Mouse (Mus musculus) frontal cortex, postnatal 14 days (tissue): ENCODE results near the gene Fam198b.
A peak's percentile ranks its signal among the peaks of the same experiment; 100 is the strongest.

Source experiments
- DNase-seq, 2 experiments: peaks; one replicate each; pipeline ENCODE4 v3.0.0; 2022; ENCODE audit warnings: low spot score in 2 of 2

Gene Fam198b

GRCm38 (mm10) chr3:79885686-79886356, 1.5 kb downstream of the Fam198b start:
- no peak for DNase-seq

- DNase-seq, result no peak
Observed at GRCm38 (mm10) chr3:79886357-79887091, 2.2 kb downstream of the Fam198b start.

- DNase-seq, result no peak
Observed at GRCm38 (mm10) chr3:79887161-79887855, 3.0 kb downstream of the Fam198b start.

GRCm38 (mm10) chr3:79887966-79888365, 3.6 kb downstream of the Fam198b start:
- no peak for DNase-seq

DNA sequence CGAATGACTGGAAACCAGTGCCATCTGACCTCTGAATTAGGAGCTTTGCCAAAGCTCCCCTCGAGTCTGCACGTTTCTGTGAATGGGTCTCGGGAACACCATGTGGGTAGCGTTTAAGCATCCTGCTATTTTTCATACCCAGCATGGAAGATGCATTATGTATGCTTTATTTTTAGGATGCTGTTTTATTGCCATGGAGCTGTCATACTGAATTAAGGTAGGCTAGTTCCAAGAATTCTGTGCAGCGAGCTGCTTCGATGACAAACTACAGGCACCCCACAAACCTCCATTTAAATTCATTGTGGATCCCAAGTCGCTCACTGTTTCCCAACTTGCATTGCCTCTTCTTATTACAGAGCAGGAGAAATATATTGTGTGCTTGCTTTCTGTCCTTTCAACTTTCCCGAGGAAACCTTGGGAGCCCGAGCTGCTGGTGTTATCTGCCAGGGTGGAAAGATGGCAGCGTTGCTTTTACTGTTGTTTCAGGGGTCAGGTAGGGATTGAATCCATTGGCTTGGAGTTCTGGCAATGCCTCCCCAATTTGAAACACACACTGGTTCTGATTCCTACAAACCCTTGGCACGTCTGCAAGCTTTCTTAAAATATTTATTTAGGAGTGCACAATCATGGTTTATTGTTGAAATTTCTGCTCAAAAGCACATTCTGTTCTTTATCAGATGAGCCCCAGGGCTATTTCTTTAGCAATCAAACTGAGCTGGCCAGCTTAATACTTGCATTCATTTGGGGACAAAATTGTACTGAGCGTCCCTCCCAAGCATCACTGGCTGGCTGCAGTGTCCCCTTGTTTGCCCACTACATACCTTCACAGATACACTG, 13.4 kb downstream of the Fam198b start:
- peak in 1 of 2 experiments; percentile 16 for DNase-seq

DNA sequence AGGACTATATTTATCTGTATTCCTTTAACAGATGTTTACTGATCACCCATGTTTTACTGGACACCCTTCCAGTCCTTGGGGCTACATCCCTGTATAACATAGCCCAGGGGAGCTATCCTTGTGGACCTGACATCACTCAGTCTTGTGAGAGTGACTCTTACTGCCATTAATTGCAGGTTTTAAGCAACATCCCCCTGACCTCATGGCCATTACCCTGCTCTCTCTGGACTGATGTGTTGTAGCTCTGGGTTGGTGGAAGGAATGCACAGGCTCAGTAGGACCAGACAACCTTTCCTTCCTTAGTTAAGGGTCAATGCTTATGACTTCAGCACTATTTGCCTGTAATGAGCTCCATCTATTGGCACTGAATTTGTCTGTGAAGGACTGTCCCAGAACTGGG, 14.2 kb downstream of the Fam198b start:
- no peak for DNase-seq

GRCm38 (mm10) chr3:79899906-79900305, 15.6 kb downstream of the Fam198b start:
- no peak for DNase-seq

DNA sequence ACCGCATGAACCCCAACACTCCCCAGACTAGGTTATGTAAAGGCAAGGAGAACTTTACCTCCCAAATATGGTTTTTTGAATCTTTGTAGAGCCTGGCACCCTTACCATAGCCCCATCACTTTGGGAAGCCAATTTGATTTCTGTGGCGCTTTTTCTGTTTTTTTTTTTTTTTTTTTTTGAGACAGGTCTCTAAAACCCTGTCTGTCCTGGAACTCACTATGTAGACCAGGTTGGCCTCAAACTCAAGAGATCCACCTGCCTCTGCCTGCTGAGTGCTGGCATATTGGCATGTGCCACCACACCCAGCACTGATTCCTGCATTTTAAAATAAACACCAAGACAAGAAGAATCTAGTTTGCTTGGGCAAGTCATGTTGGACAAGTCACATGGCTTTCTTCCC, 16.2 kb downstream of the Fam198b start:
- DNase-seq, result no peak

DNA sequence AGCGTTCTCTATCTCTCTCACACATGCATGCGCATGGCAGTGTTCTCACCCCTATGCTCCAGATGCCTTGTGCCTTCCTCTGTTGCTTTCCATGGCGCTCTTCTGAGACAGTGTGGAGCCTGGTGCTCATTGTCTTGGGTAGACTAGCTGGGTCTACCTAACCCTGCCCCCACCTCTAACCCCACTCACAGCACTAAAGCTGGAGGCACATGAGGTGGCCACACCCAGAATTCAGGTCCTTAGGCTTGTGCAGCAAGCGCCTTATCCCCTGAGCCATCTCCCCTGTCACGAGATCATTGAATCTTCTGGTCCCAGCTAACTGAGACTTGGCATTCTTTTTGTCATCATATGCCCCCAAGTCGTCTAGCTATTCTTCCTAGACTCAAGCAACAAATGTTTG, 17.0 kb downstream of the Fam198b start:
- no peak for DNase-seq

- DNase-seq, result no peak
Observed at GRCm38 (mm10) chr3:79901734-79902133, 17.4 kb downstream of the Fam198b start.

DNA sequence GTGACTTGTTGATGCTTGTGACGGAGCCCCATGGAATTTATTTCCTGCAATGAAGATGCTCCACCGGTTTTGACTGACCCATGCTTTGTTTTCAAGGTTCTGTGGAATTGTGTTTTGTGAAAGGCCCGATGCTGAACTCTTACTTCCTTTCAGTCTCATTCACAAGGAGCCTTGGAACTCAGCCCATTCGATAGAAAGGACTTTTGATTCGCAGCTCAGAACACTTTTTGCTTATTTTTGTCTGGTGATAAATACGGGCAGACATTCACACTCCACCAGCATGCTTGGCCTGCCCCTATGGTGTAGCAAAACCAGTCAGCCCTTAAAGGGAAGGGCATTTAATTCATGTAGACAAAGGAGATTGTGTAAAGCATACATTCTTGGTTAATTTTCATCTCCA, 19.5 kb downstream of the Fam198b start:
- DNase-seq, result no peak

DNA sequence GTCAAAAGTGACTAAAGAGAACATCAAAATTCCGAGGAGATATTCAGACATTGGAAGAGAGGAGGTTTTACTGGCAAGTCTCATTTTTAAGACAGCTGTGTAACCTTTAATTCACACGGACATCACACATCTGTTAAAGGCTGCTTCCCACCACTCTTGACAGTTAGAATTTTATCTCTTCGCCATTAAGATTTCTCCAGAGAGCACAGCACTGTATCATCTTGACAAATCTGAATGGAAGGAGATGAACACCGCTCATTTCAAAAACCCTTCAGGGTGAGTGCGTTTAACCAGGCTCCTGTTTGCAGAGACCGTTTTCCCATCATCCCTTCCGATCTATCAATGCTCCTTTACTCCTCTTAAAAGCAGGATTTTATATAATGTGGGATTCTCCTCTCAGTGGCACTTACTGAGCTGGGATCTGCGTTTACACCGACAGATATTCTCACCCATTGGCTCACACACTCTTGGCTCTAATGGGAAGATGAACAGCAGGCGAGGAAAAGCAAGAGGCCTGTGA, 20.0 kb downstream of the Fam198b start:
- no peak for DNase-seq

DNA sequence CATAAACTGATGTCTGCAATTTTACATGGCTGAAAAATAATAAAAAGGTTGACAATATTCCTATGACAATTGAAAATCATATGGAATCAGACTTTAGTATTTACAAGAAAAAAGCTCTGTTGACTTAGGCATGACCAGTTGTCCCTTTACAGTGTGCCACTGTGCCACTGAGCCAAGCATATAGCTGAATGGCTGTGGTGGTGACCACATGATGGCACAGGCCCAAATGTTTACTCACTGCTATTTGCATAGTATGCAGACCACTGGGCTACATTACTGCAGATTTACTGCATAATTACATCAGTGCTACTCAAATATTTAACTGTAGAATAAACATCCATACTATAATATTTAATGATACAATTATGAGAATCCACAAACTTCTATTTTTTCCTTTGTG, 21.1 kb downstream of the Fam198b start:
- no peak for DNase-seq

- DNase-seq, result no peak
Observed at GRCm38 (mm10) chr3:79906250-79907045, 22.1 kb downstream of the Fam198b start.

DNA sequence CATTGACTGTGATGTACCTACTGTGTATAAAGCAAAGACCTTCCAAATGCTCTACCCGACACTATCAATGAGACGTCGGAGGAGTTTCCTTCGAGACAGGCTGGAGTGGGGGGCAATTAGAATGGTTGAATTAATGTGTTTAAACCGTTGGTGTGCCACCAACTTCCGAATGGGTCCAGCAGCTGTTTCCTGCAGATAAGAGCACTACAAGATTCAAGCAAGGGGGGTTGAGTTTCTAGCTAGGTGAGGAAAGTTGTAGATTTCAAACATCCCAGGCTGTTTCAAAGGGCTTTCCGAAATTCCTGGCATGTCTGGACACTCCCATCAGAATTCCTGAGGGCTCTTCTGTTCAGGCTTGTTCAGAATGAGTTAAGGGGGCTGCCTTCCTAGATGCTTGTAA, 22.9 kb downstream of the Fam198b start:
- no peak for DNase-seq

GRCm38 (mm10) chr3:79910375-79911141, 26.2 kb downstream of the Fam198b start:
- DNase-seq, result no peak

- DNase-seq, result no peak
Observed at GRCm38 (mm10) chr3:79911166-79911565, 26.8 kb downstream of the Fam198b start.

- no peak for DNase-seq
Observed at GRCm38 (mm10) chr3:79914012-79914411, 29.7 kb downstream of the Fam198b start.

- no peak for DNase-seq
Observed at GRCm38 (mm10) chr3:79916185-79916584, 31.9 kb downstream of the Fam198b start.

DNA sequence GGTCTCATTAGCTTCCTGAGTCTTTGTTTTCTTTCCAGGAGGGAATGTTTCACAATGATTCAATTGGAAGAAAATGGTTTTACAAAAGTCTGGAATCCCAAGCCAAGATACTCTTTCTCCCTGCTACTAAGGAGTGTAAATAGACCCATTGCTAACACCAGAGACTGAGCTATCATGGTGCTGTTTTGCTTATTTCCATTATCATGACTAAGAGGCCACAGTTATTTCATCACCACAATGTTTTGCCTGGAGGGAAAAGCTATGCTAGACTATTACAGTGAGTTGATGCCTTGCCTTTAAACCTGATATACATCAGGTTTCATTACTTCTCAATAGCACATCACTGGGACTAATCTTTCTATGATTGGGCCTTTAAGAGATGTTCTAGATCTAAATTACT, 34.4 kb downstream of the Fam198b start:
- no peak for DNase-seq
